Mouse (Mus musculus) heart, adult 2 months (tissue): Measurements from ENCODE around the gene Wwtr1. TPM values are rescaled to one million over a fixed set of nuclear protein-coding genes. Genes with fewer than 3 reads are reported as not detected.

Source experiments
- DNase-seq, 2 experiments: peaks; one replicate each; pipeline ENCODE4 v3.0.0; 2021
- H3K27ac ChIP-seq: fragments of 200-600 bp; 2 replicates; pipeline ENCODE4 v1.8.1; 2022
- H3K27me3 ChIP-seq: fragments of 200-500 bp; 2 replicates; pipeline ENCODE4 v1.6.1; 2012; ENCODE audit warnings: mild to moderate bottlenecking, low read length, inconsistent platforms, mixed read lengths; ENCODE audit not compliant: control insufficient read depth, insufficient read depth
- H3K36me3 ChIP-seq: fragments of 200-500 bp; 2 replicates; pipeline ENCODE4 v1.6.1; 2012; ENCODE audit warnings: low read length, inconsistent platforms; ENCODE audit not compliant: control insufficient read depth, insufficient read depth
- H3K4me1 ChIP-seq: fragments of 200-500 bp; 2 replicates; pipeline ENCODE4 v1.6.1; 2011; ENCODE audit warnings: low read length; ENCODE audit not compliant: control insufficient read depth, insufficient read depth
- H3K4me3 ChIP-seq: fragments of 200-600 bp; 2 replicates; pipeline ENCODE4 v1.8.1; 2022
- H3K79me2 ChIP-seq: fragments of 200-500 bp; replicated peaks from 2 replicates; pipeline ENCODE4 v1.6.1; 2012; ENCODE audit warnings: mild to moderate bottlenecking, inconsistent platforms, low read length, moderate library complexity, mixed read lengths; ENCODE audit not compliant: control insufficient read depth, insufficient read depth
- H3K9ac ChIP-seq: fragments of 200-500 bp; 2 replicates; pipeline ENCODE4 v1.6.1; 2012; ENCODE audit warnings: low read depth, mild to moderate bottlenecking, control low read depth, inconsistent platforms, low read length, mixed read lengths
- CTCF ChIP-seq: fragments of 200-600 bp; IDR thresholded peaks from 2 replicates; pipeline ENCODE4 v1.8.1; 2022; ENCODE audit warnings: antibody characterized with exemption, mild to moderate bottlenecking, moderate library complexity
- EP300 ChIP-seq: fragments of 200-500 bp; IDR thresholded peaks from 2 replicates; pipeline ENCODE4 v1.6.1; 2011; ENCODE audit warnings: low read depth, low read length, control low read depth; ENCODE audit not compliant: insufficient read depth
- POLR2A ChIP-seq: fragments of 200-500 bp; IDR thresholded peaks from 2 replicates; pipeline ENCODE4 v1.6.1; 2011; ENCODE audit warnings: mild to moderate bottlenecking, low read depth, low read length, control low read depth; ENCODE audit not compliant: insufficient read depth
- WGBS: fragments of 180-500 bp; shearing (Covaris S2); methylation state at CpG from one replicate; pipeline ENCODE4 v1.1.7; 2018; 5-methylcytosine and 5-hydroxymethylcytosine counted together
- intact Hi-C: fragments of 180-260 bp; cut with DNase I; formaldehyde crosslinking; loops from one replicate; pipeline ENCODE4 v1.15.1; 2025
- polyA plus RNA-seq: library from polyadenylated mRNA; depleted of rRNA; stranded (reverse); fragments of >200 nt; gene quantifications from 2 replicates; pipeline ENCODE4 v1.2.3, GENCODE M21; 2012
- total RNA-seq, 2 experiments: library from RNA; stranded (reverse); gene quantifications; 2 replicates each; pipeline ENCODE4 v1.2.3; 2021

Gene Wwtr1
- total and polyA plus RNA-seq, 3 experiments = 28.2 to 49.1 (median 46.5) TPM

DNA sequence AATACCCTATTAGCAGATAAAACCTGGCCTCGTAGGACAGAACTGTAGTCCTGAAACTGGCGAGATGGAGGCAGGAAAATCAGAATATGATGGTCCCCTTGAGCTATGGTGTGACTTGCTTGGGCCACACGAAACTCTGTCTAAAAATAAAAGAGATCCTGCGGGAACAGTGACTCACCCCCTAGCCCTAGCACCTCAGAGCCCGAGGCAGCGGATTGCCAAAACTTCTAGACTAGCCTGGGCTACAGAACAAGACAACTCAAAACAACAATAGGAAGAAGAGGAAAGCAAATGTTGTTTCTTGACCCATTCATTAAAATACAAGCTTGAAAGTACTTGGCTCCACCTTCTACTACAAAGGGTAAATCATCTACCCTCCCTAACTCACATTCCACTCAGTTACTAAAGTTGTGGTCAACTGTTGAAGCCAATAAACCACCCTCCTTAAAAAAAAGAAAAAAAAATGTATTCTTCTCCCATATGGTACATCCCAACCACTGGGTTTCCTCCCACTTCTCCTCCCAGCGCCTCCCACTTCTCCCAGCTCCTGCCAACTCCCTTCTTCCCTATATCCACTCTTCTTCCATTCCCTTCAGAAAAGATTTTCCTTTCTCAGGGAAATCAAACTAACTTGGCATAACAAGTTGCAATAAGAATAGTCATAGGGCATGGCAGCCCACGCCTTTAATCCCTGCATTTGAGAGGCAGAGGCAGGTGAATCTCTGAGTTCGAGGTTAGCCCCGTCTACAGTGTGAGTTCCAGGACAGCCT, 4.9 kb upstream of the Wwtr1 start:
- WGBS = 83% methylated on average over 10 of the region's 10 CpGs
- no peaks in the 10 kb centered on the region for H3K79me2 ChIP-seq
- H3K36me3 ChIP-seq = no peaks in the 10 kb centered on the region
- no peak overlapping the region for H3K4me3 ChIP-seq
- no peaks in the 10 kb centered on the region for H3K27me3 ChIP-seq
- H3K27ac ChIP-seq = no peak overlapping the region
- no peaks in the 10 kb centered on the region for H3K4me1 ChIP-seq
- no peak for DNase-seq
- no peak overlapping the region for H3K9ac ChIP-seq
- no peak for TF ChIP-seq CTCF
- no peak for TF ChIP-seq EP300
- no peak for TF ChIP-seq POLR2A
- intact Hi-C loops = no loop called here

DNA sequence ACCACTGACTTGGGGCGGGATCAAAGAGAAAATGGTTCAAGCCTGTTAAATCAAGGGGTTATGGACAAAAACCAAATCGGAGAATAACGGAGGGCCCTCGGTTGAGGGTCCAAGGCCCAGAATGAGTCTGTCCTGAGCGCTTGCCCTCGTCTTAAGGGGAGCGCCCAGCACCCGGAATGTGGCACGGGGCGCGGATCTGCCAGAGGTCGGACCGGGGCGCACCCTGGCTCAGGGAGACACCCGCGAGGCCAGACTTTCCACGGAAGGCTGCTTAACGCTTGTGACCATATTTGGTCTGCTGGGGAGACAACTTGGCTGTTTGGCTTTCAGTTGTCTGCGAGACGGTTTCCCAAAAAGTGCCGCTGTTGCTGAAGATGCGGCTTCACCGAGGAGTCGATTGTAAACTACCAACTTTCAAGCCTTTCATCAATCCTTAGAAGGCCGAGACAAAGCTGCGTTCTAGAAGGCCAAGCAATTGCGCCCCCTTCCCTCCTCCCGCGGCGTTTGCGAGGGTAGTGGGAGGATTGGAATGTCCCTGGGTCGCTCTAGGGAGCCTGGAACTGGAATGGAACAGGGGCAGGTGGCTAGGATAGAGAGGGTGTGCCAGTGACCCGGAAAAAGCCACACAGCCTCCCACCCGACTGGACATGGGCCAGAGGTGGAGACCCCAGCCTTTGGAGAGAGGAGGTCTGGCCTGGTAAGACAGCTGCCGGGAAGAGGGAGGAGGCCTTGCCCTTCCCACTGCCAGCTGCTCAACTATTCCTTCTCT, 530 bp upstream of the Wwtr1 start:
- intact Hi-C loops = loop anchor here (1.0 to 5.0 kb wide), 2 partner anchors 89 to 106 kb away; no protein-coding TSS in a partner anchor
- Histone ChIP-seq H3K4me3 (peak overlapping the region; percentile 84), H3K4me1 (peaks cover 4% of the 10 kb centered on the region), H3K79me2 (peaks cover 5% of the 10 kb centered on the region; the same call in 1 of the 2 replicates), H3K9ac (peak overlapping the region; percentile 70), H3K27me3 (no peaks in the 10 kb centered on the region), H3K27ac (peak overlapping the region; percentile 100), H3K36me3 (peaks cover 16% of the 10 kb centered on the region)
- DNase-seq = peak; percentile 85 to 86
- WGBS = 1% methylated on average over 35 of the region's 35 CpGs
- peak; percentile 65 for TF ChIP-seq CTCF
- TF ChIP-seq EP300 = peak; percentile 23; the same call in 1 of the 2 replicates
- no peak for TF ChIP-seq POLR2A

DNA sequence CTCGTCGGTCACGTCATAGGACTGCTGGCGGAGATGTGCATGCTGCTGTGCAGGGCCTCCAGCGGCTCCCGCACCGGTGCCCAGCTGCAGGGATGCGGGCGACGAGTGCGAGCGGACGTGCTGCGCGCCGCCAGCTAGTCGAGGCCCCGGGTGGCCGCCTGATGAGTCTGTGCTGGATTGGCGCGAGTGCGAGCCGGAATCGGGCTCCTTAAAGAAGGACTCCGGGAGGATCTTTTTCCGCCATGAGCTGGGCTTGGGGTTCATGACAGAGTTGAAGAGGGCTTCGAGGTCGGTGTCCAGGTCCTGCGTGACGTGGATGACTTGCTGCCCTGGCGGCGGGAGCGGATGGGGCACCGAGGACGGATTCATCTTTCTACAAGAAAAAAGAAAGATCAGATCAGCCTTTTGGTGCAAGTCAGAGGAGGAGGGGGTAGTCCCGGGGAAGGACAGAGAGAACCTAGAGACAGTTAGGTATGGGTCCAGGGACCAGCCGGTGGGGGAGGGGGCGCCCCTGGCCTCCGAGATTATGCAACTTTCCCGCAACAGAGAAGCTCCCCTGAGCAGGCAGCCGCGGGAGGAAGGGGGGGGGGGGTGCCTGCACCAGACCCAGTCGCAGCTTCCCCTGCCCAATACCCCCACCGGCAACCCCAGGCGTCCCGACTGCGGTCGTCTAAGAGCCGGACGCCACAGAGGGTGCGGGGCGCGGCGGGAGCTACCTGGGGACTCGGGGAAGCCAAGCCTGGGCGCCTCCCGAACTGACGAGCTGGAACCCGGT, 638 bp downstream of the Wwtr1 start:
- Histone ChIP-seq H3K4me3 (peak overlapping the region; percentile 84), H3K4me1 (peaks cover 5% of the 10 kb centered on the region), H3K27ac (peak overlapping the region; percentile 100), H3K36me3 (peaks cover 24% of the 10 kb centered on the region), H3K79me2 (peaks cover 5% of the 10 kb centered on the region; the same call in 1 of the 2 replicates), H3K27me3 (no peaks in the 10 kb centered on the region), H3K9ac (peak overlapping the region; percentile 76)
- WGBS = under 1% methylated on average over 50 of the region's 59 CpGs
- DNase-seq = peak; percentile 72 to 78
- intact Hi-C loops = loop anchor here (1.0 to 5.0 kb wide), 6 partner anchors 20 to 88 kb away; no protein-coding TSS in a partner anchor
- no peak for TF ChIP-seq EP300
- peak; percentile 47 for TF ChIP-seq CTCF
- no peak for TF ChIP-seq POLR2A

DNA sequence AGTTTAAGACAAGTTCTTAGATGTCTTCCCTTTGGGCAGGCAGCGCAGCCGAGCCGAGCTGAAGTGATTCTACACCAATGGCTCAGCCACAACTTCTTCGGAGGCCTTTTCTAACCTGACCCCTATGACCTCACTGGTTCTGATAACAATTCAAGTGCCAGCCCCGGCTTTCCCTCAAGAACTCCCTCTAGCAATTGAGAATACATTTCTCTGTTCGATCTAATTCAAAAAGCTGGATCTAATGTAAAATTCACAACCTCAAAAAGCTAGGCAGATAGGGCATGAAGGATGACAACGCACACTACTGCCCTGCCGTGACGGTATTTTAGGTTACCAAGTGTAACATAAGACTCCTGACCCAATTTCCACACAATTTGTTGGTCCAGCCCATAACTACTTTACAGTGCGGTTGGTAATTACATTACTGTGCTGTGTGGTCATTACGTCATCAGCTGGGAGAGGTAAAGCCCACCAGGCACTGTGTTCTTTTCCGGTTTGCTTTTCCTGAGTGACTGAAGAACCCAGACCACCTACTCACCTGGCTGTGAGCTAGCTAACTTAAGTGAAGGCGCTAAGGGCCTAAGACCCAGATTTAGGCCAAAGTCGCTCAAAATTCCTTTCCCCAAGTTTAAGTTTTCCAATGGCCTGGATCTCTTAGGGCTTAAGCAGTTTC, 1.7 kb downstream of the Wwtr1 start:
- TF ChIP-seq POLR2A (no peak), EP300 (no peak), CTCF (no peak)
- peaks cover 7% of the 10 kb centered on the region; the same call in 1 of the 2 replicates for H3K79me2 ChIP-seq
- H3K9ac ChIP-seq = peak overlapping the region; percentile 49
- no peaks in the 10 kb centered on the region for H3K27me3 ChIP-seq
- H3K4me1 ChIP-seq = peaks cover 5% of the 10 kb centered on the region
- H3K4me3 ChIP-seq = peak overlapping the region; percentile 84
- no peak for DNase-seq
- H3K27ac ChIP-seq = peak overlapping the region; percentile 100
- intact Hi-C loops = loop anchor here (2.0 kb wide), 4 partner anchors 19 to 63 kb away; no protein-coding TSS in a partner anchor
- H3K36me3 ChIP-seq = peaks cover 33% of the 10 kb centered on the region
- 8% methylated on average over 14 of the region's 14 CpGs for WGBS

DNA sequence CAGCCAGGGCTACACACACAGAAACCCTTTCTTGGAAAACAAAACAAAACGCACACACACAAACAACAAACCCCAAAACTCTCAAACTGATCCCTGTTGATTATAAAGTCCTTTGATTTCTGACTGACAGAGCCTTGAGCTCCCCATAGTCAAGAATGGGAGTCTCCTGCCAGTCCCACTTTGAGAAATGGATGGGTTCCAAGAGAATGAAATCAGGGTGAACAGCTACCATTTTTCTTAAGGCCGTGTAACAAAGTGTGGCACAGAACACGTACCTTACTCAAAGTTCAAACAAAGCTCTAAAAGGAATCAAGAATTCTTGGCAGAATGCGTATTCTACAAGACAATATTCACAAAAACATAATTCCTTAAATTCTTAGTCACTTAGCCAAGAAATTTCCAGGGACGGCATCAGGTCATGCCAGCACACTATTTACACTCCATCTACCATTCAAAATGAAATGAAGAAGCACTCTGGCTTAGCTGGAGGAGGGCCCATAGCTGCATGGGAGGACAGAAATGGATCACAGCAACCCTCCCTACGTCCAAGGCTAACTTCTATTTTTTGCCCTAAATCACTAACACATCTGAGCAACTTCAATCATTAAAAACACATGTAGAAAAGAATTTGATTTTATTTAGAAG, 3.3 kb downstream of the Wwtr1 start:
- Histone ChIP-seq H3K79me2 (peaks cover 9% of the 10 kb centered on the region), H3K4me3 (peak overlapping the region; percentile 84), H3K4me1 (peaks cover 7% of the 10 kb centered on the region), H3K27me3 (no peaks in the 10 kb centered on the region), H3K9ac (no peak overlapping the region), H3K27ac (peak overlapping the region; percentile 21), H3K36me3 (peaks cover 42% of the 10 kb centered on the region)
- intact Hi-C loops = no loop called here
- no peak for DNase-seq
- WGBS = 19% methylated on average over 6 of the region's 6 CpGs
- TF ChIP-seq EP300 (no peak), POLR2A (no peak), CTCF (no peak)
